In genomic region chr12:84398629-84399028, GRCm38 (mm10) we compare ENCODE assay signal across 19 mouse cellular contexts.
"Had no signal": no experiment of that assay in that cellular context is flagged by ENCODE, and none has a peak within 500 bp of the region (broad histone marks: within the 10 kb centered on the region; RNA-seq: fewer than 3 reads in every experiment).

No protein-coding gene starts in this region.

- H3K9ac ChIP-seq: kidney, embryonic 15.5 days; limb, embryonic 12.5 days; limb, embryonic 15.5 days; liver, embryonic 15.5 days; lung, embryonic 14.5 days; midbrain, embryonic 12.5 days; midbrain, embryonic 15.5 days; neural tube, embryonic 12.5 days; neural tube, embryonic 15.5 days had no signal

- H3K4me2 ChIP-seq: kidney, embryonic 15.5 days; limb, embryonic 12.5 days; limb, embryonic 15.5 days; liver, embryonic 15.5 days; lung, embryonic 14.5 days; midbrain, embryonic 12.5 days; midbrain, embryonic 15.5 days; neural tube, embryonic 12.5 days; neural tube, embryonic 15.5 days had no signal

- ATAC-seq: midbrain, embryonic 15.5 days had no signal

- H3K9me3 ChIP-seq: intestine, embryonic 15.5 days; kidney, embryonic 15.5 days; limb, embryonic 12.5 days; limb, embryonic 15.5 days; liver, embryonic 15.5 days; midbrain, embryonic 12.5 days; midbrain, embryonic 15.5 days; neural tube, embryonic 12.5 days; neural tube, embryonic 15.5 days had no signal

- H3K36me3 ChIP-seq: intestine, embryonic 15.5 days; kidney, embryonic 15.5 days; limb, embryonic 12.5 days; limb, embryonic 15.5 days; liver, embryonic 15.5 days; midbrain, embryonic 12.5 days; midbrain, embryonic 15.5 days; neural tube, embryonic 12.5 days; neural tube, embryonic 15.5 days had no signal

- DNase-seq: kidney, adult 8-10 months; kidney, postnatal 10 days; kidney, postnatal 4 days; left cerebral cortex, postnatal 4 days; lung, embryonic 14.5 days; right cerebral cortex, adult 18-20 months; right cerebral cortex, postnatal 14 days; right cerebral cortex, postnatal 4 days; thymus, postnatal 25 days had no signal

- H3K27me3 ChIP-seq: intestine, embryonic 15.5 days; kidney, embryonic 15.5 days; limb, embryonic 12.5 days; limb, embryonic 15.5 days; liver, embryonic 15.5 days; midbrain, embryonic 12.5 days; midbrain, embryonic 15.5 days; neural tube, embryonic 12.5 days; neural tube, embryonic 15.5 days had no signal

- H3K27ac ChIP-seq: limb, embryonic 12.5 days; limb, embryonic 15.5 days; macrophage; midbrain, embryonic 12.5 days; midbrain, embryonic 15.5 days; neural tube, embryonic 12.5 days; neural tube, embryonic 15.5 days had no signal

- H3K4me3 ChIP-seq: kidney, embryonic 15.5 days; limb, embryonic 12.5 days; limb, embryonic 15.5 days; liver, embryonic 15.5 days; midbrain, embryonic 12.5 days; midbrain, embryonic 15.5 days; neural tube, embryonic 12.5 days; neural tube, embryonic 15.5 days had no signal

- H3K4me1 ChIP-seq: limb, embryonic 12.5 days; limb, embryonic 15.5 days; midbrain, embryonic 12.5 days; midbrain, embryonic 15.5 days; neural tube, embryonic 12.5 days; neural tube, embryonic 15.5 days had no signal
